Comparison of ENCODE assay signal across 16 mouse cellular contexts in genomic region chr13:116306591-116306990, GRCm38 (mm10). TPM values are rescaled to one million over a fixed set of nuclear protein-coding genes. Genes with fewer than 3 reads are reported as not detected.
DNase-seq lines count a peak whose midpoint lies in the region; ATAC-seq lines count a peak whose summit lies in the region.
"Had no signal": no experiment of that assay in that cellular context is flagged by ENCODE, and none has a peak within 500 bp of the region (broad histone marks: within the 10 kb centered on the region; RNA-seq: fewer than 3 reads in every experiment).

No protein-coding gene starts in this region.

- peaks cover 89% of the 10 kb centered on the region for H3K27me3 ChIP-seq in hindbrain, embryonic 12.5 days
- peaks cover 96% of the 10 kb centered on the region for H3K27me3 ChIP-seq in hindbrain, embryonic 14.5 days (ENCODE audit: control insufficient read depth, insufficient read depth, low read length)
- H3K27me3 ChIP-seq in forebrain, embryonic 12.5 days: peaks cover 87% of the 10 kb centered on the region
- peaks cover 87% of the 10 kb centered on the region for H3K27me3 ChIP-seq in limb, embryonic 12.5 days
- H3K27me3 ChIP-seq in stomach, embryonic 14.5 days (ENCODE audit: control insufficient read depth, insufficient read depth, low read length): peaks cover 12% of the 10 kb centered on the region
- H3K27me3 ChIP-seq: CH12.LX had no signal

- WGBS in hindbrain, embryonic 12.5 days: 2% methylated on average over 6 of the region's 6 CpGs
- 0% methylated on average over 6 of the region's 6 CpGs for WGBS in hindbrain, embryonic 14.5 days
- WGBS in forebrain, embryonic 12.5 days: 6% methylated on average over 6 of the region's 6 CpGs
- WGBS in limb, embryonic 12.5 days: 12% methylated on average over 6 of the region's 6 CpGs
- 29% methylated on average over 6 of the region's 6 CpGs for WGBS in stomach, embryonic 14.5 days

- H3K4me2 ChIP-seq in hindbrain, embryonic 12.5 days (replicated peaks): no peak overlapping the region
- H3K4me2 ChIP-seq in hindbrain, embryonic 14.5 days (replicated peaks): no peak overlapping the region
- H3K4me2 ChIP-seq in forebrain, embryonic 12.5 days: peak overlapping the region; percentile 45
- H3K4me2 ChIP-seq in limb, embryonic 12.5 days: peak overlapping the region; percentile 48
- H3K4me2 ChIP-seq in stomach, embryonic 14.5 days (replicated peaks; ENCODE audit: low read depth, low read length): peak overlapping the region; percentile 51
- H3K4me2 ChIP-seq: hindbrain, embryonic 15.5 days had no signal

- H3K4me1 ChIP-seq in hindbrain, embryonic 12.5 days: 0 out of 2 replicates have a peak, but pooled peaks cover 6% of the 10 kb centered on the region
- H3K4me1 ChIP-seq in hindbrain, embryonic 14.5 days (replicated peaks; ENCODE audit: control insufficient read depth, insufficient read depth, low read length): 0 out of 2 replicates have a peak, but pooled peaks cover 6% of the 10 kb centered on the region
- peaks cover 12% of the 10 kb centered on the region; the same call in 1 of the 2 replicates for H3K4me1 ChIP-seq in forebrain, embryonic 12.5 days
- H3K4me1 ChIP-seq in limb, embryonic 12.5 days (replicated peaks): peaks cover 29% of the 10 kb centered on the region
- 0 out of 2 replicates have a peak, but pooled peaks cover 7% of the 10 kb centered on the region for H3K4me1 ChIP-seq in stomach, embryonic 14.5 days (ENCODE audit: control insufficient read depth, insufficient read depth, low read length)

- no peaks in the 10 kb centered on the region for H3K9me3 ChIP-seq in hindbrain, embryonic 12.5 days (replicated peaks)
- H3K9me3 ChIP-seq in hindbrain, embryonic 14.5 days (ENCODE audit: control insufficient read depth, low read length): no peaks in the 10 kb centered on the region
- H3K9me3 ChIP-seq in forebrain, embryonic 12.5 days: no peaks in the 10 kb centered on the region
- H3K9me3 ChIP-seq in limb, embryonic 12.5 days: no peaks in the 10 kb centered on the region
- H3K9me3 ChIP-seq in stomach, embryonic 14.5 days (ENCODE audit: control insufficient read depth, low read depth, low read length): no peaks in the 10 kb centered on the region
- H3K9me3 ChIP-seq: hindbrain, embryonic 15.5 days had no signal

- no peak overlapping the region for H3K27ac ChIP-seq in hindbrain, embryonic 12.5 days
- no peak overlapping the region for H3K27ac ChIP-seq in hindbrain, embryonic 14.5 days
- H3K27ac ChIP-seq in forebrain, embryonic 12.5 days: 0 out of 2 replicates have a peak overlapping the region, but pooled peaks have one; percentile 38
- no peak overlapping the region for H3K27ac ChIP-seq in limb, embryonic 12.5 days
- H3K27ac ChIP-seq in stomach, embryonic 14.5 days (ENCODE audit: low read length): peak overlapping the region; percentile 41; the same call in 1 of the 2 replicates
- H3K27ac ChIP-seq: hindbrain, embryonic 15.5 days had no signal

- no peaks in the 10 kb centered on the region for H3K36me3 ChIP-seq in hindbrain, embryonic 12.5 days
- no peaks in the 10 kb centered on the region for H3K36me3 ChIP-seq in hindbrain, embryonic 14.5 days (replicated peaks; ENCODE audit: control insufficient read depth, insufficient read depth)
- H3K36me3 ChIP-seq in forebrain, embryonic 12.5 days (replicated peaks): no peaks in the 10 kb centered on the region
- H3K36me3 ChIP-seq in limb, embryonic 12.5 days: no peaks in the 10 kb centered on the region
- no peaks in the 10 kb centered on the region; the same call in 1 of the 2 replicates for H3K36me3 ChIP-seq in stomach, embryonic 14.5 days (ENCODE audit: control insufficient read depth, insufficient read depth, low read length)
- H3K36me3 ChIP-seq: hindbrain, embryonic 15.5 days had no signal

- DNase-seq in hindbrain, embryonic 14.5 days (ENCODE audit: low spot score): no peak
- no peak for DNase-seq in kidney, postnatal 36 days
- DNase-seq in layer of hippocampus, postnatal 10 days (ENCODE audit: low spot score in 2 of 2): no peak
- DNase-seq: adrenal gland, adult 2 months; cerebellum, postnatal 25 days; left cerebral cortex, postnatal 4 days; lung, adult 18-20 months; thymus, adult 18-20 months had no signal

- H3K9ac ChIP-seq in hindbrain, embryonic 12.5 days: no peak overlapping the region
- no peak overlapping the region for H3K9ac ChIP-seq in hindbrain, embryonic 14.5 days
- peak overlapping the region; percentile 48 for H3K9ac ChIP-seq in forebrain, embryonic 12.5 days
- no peak overlapping the region for H3K9ac ChIP-seq in limb, embryonic 12.5 days (replicated peaks)
- H3K9ac ChIP-seq in stomach, embryonic 14.5 days (replicated peaks; ENCODE audit: low read depth, low read length): peak overlapping the region; percentile 49
- H3K9ac ChIP-seq: hindbrain, embryonic 15.5 days had no signal

- peak overlapping the region; percentile 18 for H3K4me3 ChIP-seq in hindbrain, embryonic 12.5 days
- H3K4me3 ChIP-seq in hindbrain, embryonic 14.5 days (replicated peaks; ENCODE audit: low read length): no peak overlapping the region; the same call in 1 of the 2 replicates
- peak overlapping the region; percentile 33 for H3K4me3 ChIP-seq in forebrain, embryonic 12.5 days (replicated peaks)
- H3K4me3 ChIP-seq in limb, embryonic 12.5 days (replicated peaks): no peak overlapping the region; the same call in 1 of the 2 replicates
- H3K4me3 ChIP-seq in stomach, embryonic 14.5 days (ENCODE audit: low read depth, low read length): peak overlapping the region; percentile 81
- H3K4me3 ChIP-seq: hindbrain, embryonic 15.5 days had no signal

- ATAC-seq in hindbrain, embryonic 12.5 days (ENCODE audit: low FRiP score): no peak
- no peak for ATAC-seq in hindbrain, embryonic 14.5 days (ENCODE audit: low FRiP score)
- ATAC-seq in forebrain, embryonic 12.5 days (ENCODE audit: low FRiP score): no peak
- ATAC-seq in limb, embryonic 12.5 days (ENCODE audit: insufficient number of reproducible peaks, insufficient read depth, low FRiP score, low TSS enrichment, low read depth): no peak
- ATAC-seq in stomach, embryonic 14.5 days (ENCODE audit: insufficient number of reproducible peaks, insufficient read depth, low FRiP score, low read depth): no peak
- ATAC-seq: Patski had no signal

RNA-seq across cellular contexts. Expression of gene Isl1, which starts 2.9 kb away (rescaled TPM):
- 44.2 and 45.5 TPM in 2 replicates for polyA plus RNA-seq in hindbrain, embryonic 12.5 days (2016; fragmentation: Nextera tagmentation; extraction: Ambion mirVana)
- 24.6 and 26.1 TPM in 2 replicates for polyA plus RNA-seq in hindbrain, embryonic 14.5 days (2014; fragmentation: Nextera tagmentation; extraction: Ambion mirVana)
- 65.6 and 74.4 TPM in 2 replicates for polyA plus RNA-seq in forebrain, embryonic 12.5 days (2016; fragmentation: Nextera tagmentation; extraction: Ambion mirVana)
- polyA plus RNA-seq in limb, embryonic 12.5 days (2016; fragmentation: Nextera tagmentation; extraction: Ambion mirVana): 8.9 and 16.7 TPM in 2 replicates
- 51.8 and 54.2 TPM in 2 replicates for polyA plus RNA-seq in stomach, embryonic 14.5 days (2014; fragmentation: Nextera tagmentation; extraction: Ambion mirVana)
- total RNA-seq in layer of hippocampus, postnatal 10 days (2021): under 1 TPM in 1 of 2 experiments, not detected in 1; 0.42 TPM
- total RNA-seq: CH12.LX; megakaryocyte, adult 5-6 weeks had no signal
- polyA plus RNA-seq: Patski had no signal

Comparison
In these comparisons a context has a peak if more than half of its experiments do, and no peak if none do; other contexts are left out.
1. H3K4me3 ChIP-seq: peak in hindbrain, embryonic 12.5 days (single experiment), forebrain, embryonic 12.5 days (single experiment) and stomach, embryonic 14.5 days (single experiment); none in hindbrain, embryonic 14.5 days (single experiment) and limb, embryonic 12.5 days (single experiment).
2. H3K27ac ChIP-seq: peak in forebrain, embryonic 12.5 days (single experiment) and stomach, embryonic 14.5 days (single experiment); none in hindbrain, embryonic 12.5 days (single experiment), hindbrain, embryonic 14.5 days (single experiment) and limb, embryonic 12.5 days (single experiment).
3. H3K4me2 ChIP-seq: peak in forebrain, embryonic 12.5 days (single experiment), limb, embryonic 12.5 days (single experiment) and stomach, embryonic 14.5 days (single experiment); none in hindbrain, embryonic 12.5 days (single experiment) and hindbrain, embryonic 14.5 days (single experiment).
4. H3K9ac ChIP-seq: peak in forebrain, embryonic 12.5 days (single experiment) and stomach, embryonic 14.5 days (single experiment); none in hindbrain, embryonic 12.5 days (single experiment), hindbrain, embryonic 14.5 days (single experiment) and limb, embryonic 12.5 days (single experiment).